Mouse (Mus musculus): ENCODE measurements around the gene Grid2ip. TPM values are rescaled to one million over a fixed set of nuclear protein-coding genes. Genes with fewer than 3 reads are reported as not detected.

Grid2ip gene
- total and polyA plus RNA-seq, 2 experiments from 2014 or later: not detected

DNA sequence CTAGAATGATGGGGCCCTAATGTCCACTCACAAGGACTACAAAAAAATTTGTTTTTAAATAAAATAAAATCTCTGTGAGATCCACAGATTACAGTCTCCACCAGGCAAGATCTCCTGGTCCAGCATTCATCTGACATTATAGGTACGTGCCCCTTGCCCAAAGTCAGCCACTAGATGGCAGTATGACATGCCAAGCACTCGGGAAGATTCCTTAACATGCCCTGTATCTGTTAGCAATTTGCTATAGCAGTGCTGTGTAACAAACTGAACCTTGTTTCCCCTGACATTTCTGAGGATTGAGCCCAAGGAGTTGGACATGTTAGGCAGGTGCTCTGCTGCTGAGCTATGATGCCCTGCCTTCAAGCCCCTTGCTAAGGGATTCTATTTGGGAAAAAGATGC is 38.5 kb downstream of the Grid2ip start:
- Histone ChIP-seq H3K27ac (ENCODE audit: low read depth) (no peak overlapping the region), H3K9me3 (replicated peaks; ENCODE audit: control insufficient read depth, low read length) (no peaks in the 10 kb centered on the region), H3K9ac (replicated peaks; ENCODE audit: low read depth, low read length) (no peak overlapping the region), H3K4me2 (ENCODE audit: low read depth, low read length) (no peak overlapping the region), H3K4me3 (ENCODE audit: low read depth, low read length) (no peak overlapping the region), H3K36me3 (replicated peaks; ENCODE audit: control insufficient read depth, insufficient read depth, low read length) (no peaks in the 10 kb centered on the region), H3K27me3 (ENCODE audit: control insufficient read depth, insufficient read depth, low read length) (no peaks in the 10 kb centered on the region), H3K4me1 (ENCODE audit: control insufficient read depth, insufficient read depth) (no peaks in the 10 kb centered on the region)
- ATAC-seq (ENCODE audit: insufficient read depth, low read depth): no peak
- 43% methylated on average over 2 of the region's 2 CpGs for WGBS
- no peak for DNase-seq (ENCODE audit: low spot score)
- TF ChIP-seq EP300 (IDR thresholded peaks at IDR 0.05; ENCODE audit: low read depth): no peak
- TF ChIP-seq CTCF (IDR thresholded peaks at IDR 0.05; ENCODE audit: low read depth): peak; percentile 37

DNA sequence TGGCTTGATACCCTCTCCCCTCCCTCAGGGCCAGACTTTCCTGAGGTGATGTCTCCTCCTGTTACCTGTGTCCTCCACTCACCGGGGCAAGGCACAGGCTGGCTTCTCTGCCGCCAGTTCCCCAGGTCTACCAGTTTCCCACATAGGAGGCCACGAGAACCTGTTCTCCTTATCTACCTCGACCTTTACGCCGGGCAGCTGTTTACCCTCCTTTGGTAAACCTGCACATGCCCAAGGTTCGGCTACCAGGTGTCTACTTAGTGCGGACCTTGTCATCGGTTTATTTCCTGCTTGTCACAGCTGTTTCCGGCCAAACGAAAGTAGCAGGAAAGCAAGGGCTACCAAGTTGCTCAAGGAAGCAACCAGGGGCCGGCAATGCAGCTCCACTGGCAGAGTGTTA is 43.4 kb downstream of the Grid2ip start:
- TF ChIP-seq EP300 (IDR thresholded peaks at IDR 0.05; ENCODE audit: low read depth) (no peak), CTCF (IDR thresholded peaks at IDR 0.05; ENCODE audit: low read depth) (no peak)
- H3K27me3 ChIP-seq (ENCODE audit: control insufficient read depth, insufficient read depth, low read length): no peaks in the 10 kb centered on the region
- H3K9ac ChIP-seq (replicated peaks; ENCODE audit: low read depth, low read length): no peak overlapping the region
- H3K4me3 ChIP-seq (ENCODE audit: low read depth, low read length): no peak overlapping the region
- no peaks in the 10 kb centered on the region for H3K9me3 ChIP-seq (replicated peaks; ENCODE audit: control insufficient read depth, low read length)
- no peak for ATAC-seq (ENCODE audit: insufficient read depth, low read depth)
- peaks cover 9% of the 10 kb centered on the region for H3K4me1 ChIP-seq (ENCODE audit: control insufficient read depth, insufficient read depth)
- no peak overlapping the region for H3K27ac ChIP-seq (ENCODE audit: low read depth)
- H3K4me2 ChIP-seq (ENCODE audit: low read depth, low read length): no peak overlapping the region
- H3K36me3 ChIP-seq (replicated peaks; ENCODE audit: control insufficient read depth, insufficient read depth, low read length): no peaks in the 10 kb centered on the region
- WGBS: 81% methylated on average over 12 of the region's 12 CpGs
- no peak for DNase-seq (ENCODE audit: low spot score)

DNA sequence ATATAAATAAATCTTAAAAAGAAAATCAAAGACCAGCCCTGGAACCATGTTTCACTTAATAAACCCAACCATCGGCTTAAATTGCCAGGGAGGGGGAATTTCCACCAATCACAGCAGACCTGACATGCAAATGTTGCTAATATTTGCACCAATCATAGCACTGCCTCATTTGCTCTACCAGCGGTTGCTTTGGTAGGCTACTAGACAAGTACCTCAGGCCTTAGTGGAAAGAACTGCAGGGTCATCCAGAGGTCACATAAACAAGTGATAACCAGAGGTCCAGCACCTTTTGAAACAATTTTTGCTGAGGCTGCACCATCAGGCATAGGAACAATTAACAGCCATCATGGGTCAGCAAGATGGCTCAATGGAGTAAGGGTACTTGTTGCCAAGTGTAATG is 44.4 kb downstream of the Grid2ip start:
- ATAC-seq (ENCODE audit: insufficient read depth, low read depth) (no peak), DNase-seq (ENCODE audit: low spot score) (no peak)
- 0 out of 2 replicates have a peak, but pooled peaks cover 7% of the 10 kb centered on the region for H3K36me3 ChIP-seq (replicated peaks; ENCODE audit: control insufficient read depth, insufficient read depth, low read length)
- WGBS: 32% methylated on average over 2 of the region's 2 CpGs
- H3K4me2 ChIP-seq (ENCODE audit: low read depth, low read length): no peak overlapping the region
- H3K9me3 ChIP-seq (replicated peaks; ENCODE audit: control insufficient read depth, low read length): no peaks in the 10 kb centered on the region
- H3K27ac ChIP-seq (ENCODE audit: low read depth): no peak overlapping the region
- H3K4me3 ChIP-seq (ENCODE audit: low read depth, low read length): no peak overlapping the region
- no peaks in the 10 kb centered on the region for H3K27me3 ChIP-seq (ENCODE audit: control insufficient read depth, insufficient read depth, low read length)
- no peak overlapping the region for H3K9ac ChIP-seq (replicated peaks; ENCODE audit: low read depth, low read length)
- TF ChIP-seq EP300 (IDR thresholded peaks at IDR 0.05; ENCODE audit: low read depth) (no peak), CTCF (IDR thresholded peaks at IDR 0.05; ENCODE audit: low read depth) (no peak)
- H3K4me1 ChIP-seq (ENCODE audit: control insufficient read depth, insufficient read depth): peaks cover 9% of the 10 kb centered on the region

- peak; percentile 98 for ATAC-seq (ENCODE audit: insufficient read depth, low read depth)
- no peak; the same call in 1 of the 2 replicates for TF ChIP-seq EP300 (IDR thresholded peaks at IDR 0.05; ENCODE audit: low read depth)
Measured at GRCm38 (mm10) chr5:143403221-143404147, 46.3 kb downstream of the Grid2ip start, which contains the start of gene Kdelr2. Kdelr2 (plus strand) TSS chr5:143403838.

GRCm38 (mm10) chr5:143404148-143404930 is 47.2 kb downstream of the Grid2ip start:
- peak overlapping the region; percentile 90 for H3K4me2 ChIP-seq (ENCODE audit: low read depth, low read length)
- no peaks in the 10 kb centered on the region for H3K27me3 ChIP-seq (ENCODE audit: control insufficient read depth, insufficient read depth, low read length)
- H3K36me3 ChIP-seq (replicated peaks; ENCODE audit: control insufficient read depth, insufficient read depth, low read length): peaks cover 18% of the 10 kb centered on the region; the same call in 1 of the 2 replicates
- peaks cover 14% of the 10 kb centered on the region for H3K4me1 ChIP-seq (ENCODE audit: control insufficient read depth, insufficient read depth)
- ATAC-seq (ENCODE audit: insufficient read depth, low read depth): peak; percentile 27; the same call in 1 of the 2 replicates
- no peaks in the 10 kb centered on the region for H3K9me3 ChIP-seq (replicated peaks; ENCODE audit: control insufficient read depth, low read length)
- peak overlapping the region; percentile 84 for H3K4me3 ChIP-seq (ENCODE audit: low read depth, low read length)
- peak overlapping the region; percentile 85 for H3K27ac ChIP-seq (ENCODE audit: low read depth)
- DNase-seq (ENCODE audit: low spot score): peak; percentile 20
- WGBS: 3% methylated on average over 34 of the region's 34 CpGs
- TF ChIP-seq EP300 (IDR thresholded peaks at IDR 0.05; ENCODE audit: low read depth) (no peak), CTCF (IDR thresholded peaks at IDR 0.05; ENCODE audit: low read depth) (no peak)
- peak overlapping the region; percentile 87 for H3K9ac ChIP-seq (replicated peaks; ENCODE audit: low read depth, low read length)

More at GRCm38 (mm10) chr5:143403221-143404147, 46.3 kb downstream of the Grid2ip start, which contains the start of gene Kdelr2:
- WGBS: under 1% methylated on average over 71 of the region's 72 CpGs
- Histone ChIP-seq H3K9me3 (replicated peaks; ENCODE audit: control insufficient read depth, low read length) (no peaks in the 10 kb centered on the region), H3K4me1 (ENCODE audit: control insufficient read depth, insufficient read depth) (peaks cover 9% of the 10 kb centered on the region), H3K9ac (replicated peaks; ENCODE audit: low read depth, low read length) (peak within 1 kb of the TSS; percentile 87), H3K27me3 (ENCODE audit: control insufficient read depth, insufficient read depth, low read length) (no peaks in the 10 kb centered on the region), H3K27ac (ENCODE audit: low read depth) (peak within 1 kb of the TSS; percentile 85), H3K4me3 (ENCODE audit: low read depth, low read length) (peak within 1 kb of the TSS; percentile 84), H3K36me3 (replicated peaks; ENCODE audit: control insufficient read depth, insufficient read depth, low read length) (peaks cover 18% of the 10 kb centered on the region; the same call in 1 of the 2 replicates), H3K4me2 (ENCODE audit: low read depth, low read length) (peak within 1 kb of the TSS; percentile 90)
- DNase-seq (ENCODE audit: low spot score): peak; percentile 91

Measured in heart, postnatal 0 days (tissue).